In genomic region chr9:48590606-48591005, GRCm38 (mm10) we compare ENCODE assay signal across 19 mouse cellular contexts. TPM values are rescaled to one million over a fixed set of nuclear protein-coding genes. Genes with fewer than 3 reads are reported as not detected.
"Had no signal": no experiment of that assay in that cellular context is flagged by ENCODE, and none has a peak within 500 bp of the region (broad histone marks: within the 10 kb centered on the region; RNA-seq: fewer than 3 reads in every experiment).

No protein-coding gene starts in this region.

- H3K27ac ChIP-seq: midbrain, embryonic 10.5 days; midbrain, embryonic 12.5 days; neural tube, embryonic 13.5 days; neural tube, embryonic 15.5 days had no signal

- H3K36me3 ChIP-seq: midbrain, embryonic 10.5 days; midbrain, embryonic 12.5 days; neural tube, embryonic 13.5 days; neural tube, embryonic 15.5 days had no signal

- H3K27me3 ChIP-seq: midbrain, embryonic 12.5 days; neural tube, embryonic 13.5 days; neural tube, embryonic 15.5 days had no signal

- H3K4me1 ChIP-seq: midbrain, embryonic 12.5 days; neural tube, embryonic 13.5 days; neural tube, embryonic 15.5 days had no signal

- H3K9ac ChIP-seq: lung, embryonic 14.5 days; midbrain, embryonic 12.5 days; neural tube, embryonic 13.5 days; neural tube, embryonic 15.5 days had no signal

- DNase-seq: lung, adult 18-20 months; lung, embryonic 14.5 days; lung, postnatal 10 days; lung, postnatal 4 days; midbrain, embryonic 14.5 days; retina, postnatal 1 day; right cerebral cortex, adult 18-20 months; right cerebral cortex, postnatal 25 days; right cerebral cortex, postnatal 4 days; spleen, adult 18-20 months; thymus, adult 18-20 months; thymus, postnatal 14 days; thymus, postnatal 36 days had no signal

- H3K4me3 ChIP-seq: midbrain, embryonic 10.5 days; midbrain, embryonic 12.5 days; myocyte; neural tube, embryonic 13.5 days; neural tube, embryonic 15.5 days had no signal

- H3K9me3 ChIP-seq: midbrain, embryonic 10.5 days; midbrain, embryonic 12.5 days; neural tube, embryonic 13.5 days; neural tube, embryonic 15.5 days had no signal

- H3K4me2 ChIP-seq: lung, embryonic 14.5 days; midbrain, embryonic 12.5 days; neural tube, embryonic 13.5 days; neural tube, embryonic 15.5 days had no signal

RNA-seq across cellular contexts. Expression of gene Nnmt, which starts 14.3 kb away (rescaled TPM):
- total RNA-seq: megakaryocyte-erythroid progenitor cell, adult 5-6 weeks had no signal
